Mouse (Mus musculus) adrenal gland, postnatal 36 days (tissue): Measurements from ENCODE around the gene 2310022B05Rik. TPM values are rescaled to one million over a fixed set of nuclear protein-coding genes. Genes with fewer than 3 reads are reported as not detected.

Experiments used
- DNase-seq, 2 experiments: peaks; one replicate each; pipeline ENCODE4 v3.0.0; 2021; ENCODE audit warnings: mixed read lengths in 1 of 2
- long read RNA-seq, 2 experiments: library from polyadenylated mRNA; stranded (forward); transcript quantifications; one replicate each; pipeline ENCODE4 v2.0.0; 2021; ENCODE audit warnings: borderline sequencing depth in 2 of 2
- total RNA-seq, 2 experiments: library from RNA; stranded (reverse); gene quantifications; 2 replicates each; pipeline ENCODE4 v1.2.3; 2021

Gene 2310022B05Rik
- total RNA-seq: 10 to 100 TPM; 38.9 to 47.8 TPM
- long read RNA-seq, experiment 1, transcript 2310022B05Rik-201 (4 exons, 3,307 nt): major isoform, 34 of 46 reads
- long read RNA-seq, experiment 1, partial matches to known transcripts: 1 of 46 reads
- long read RNA-seq, experiment 1, other reads (novel, unspliced or antisense): 11 of 46 reads
- long read RNA-seq, experiment 2, transcript 2310022B05Rik-201 (4 exons, 3,307 nt): major isoform, 23 of 26 reads
- long read RNA-seq, experiment 2, partial matches to known transcripts: 1 of 26 reads
- long read RNA-seq, experiment 2, other reads (novel, unspliced or antisense): 2 of 26 reads

DNA sequence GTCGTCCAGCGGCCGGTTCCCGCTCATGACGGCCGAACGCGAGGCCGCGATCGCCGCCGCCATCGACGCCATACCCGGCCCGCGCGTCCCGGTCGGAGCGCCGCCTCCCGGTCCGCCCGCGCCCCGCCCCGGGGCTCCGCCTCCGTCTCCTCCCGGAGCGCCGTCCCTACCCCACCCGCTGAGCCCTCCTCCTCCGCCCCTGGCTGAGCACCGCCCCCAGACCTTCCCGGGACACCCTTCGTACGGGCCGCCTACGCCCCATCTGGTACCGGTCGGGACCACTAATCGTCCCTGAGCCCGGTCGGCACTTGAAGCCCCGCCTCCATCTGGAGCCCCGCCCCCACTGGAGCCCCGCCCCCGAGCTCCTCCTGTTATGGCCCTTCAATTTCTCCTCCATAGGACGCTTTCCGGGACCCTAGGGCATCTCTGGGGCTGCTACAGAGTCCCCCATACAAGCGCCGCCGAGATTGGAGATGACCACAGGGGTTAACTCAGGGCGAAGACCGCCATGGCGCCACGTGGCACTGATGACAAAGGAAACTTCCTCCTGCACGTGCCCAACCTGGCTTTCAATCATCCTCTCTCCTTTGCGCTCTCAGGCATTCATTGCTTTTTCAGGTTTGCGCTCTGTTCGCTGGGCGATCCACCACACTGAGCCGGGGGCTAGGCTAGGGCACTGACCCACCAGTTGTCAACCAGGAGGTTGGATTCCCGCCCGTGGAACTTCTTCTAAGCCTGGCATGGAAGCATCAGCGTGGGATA is at the start of gene 2310022B05Rik:
Gene 2310022B05Rik (minus strand): TSS at position 258 of the 762 bp plus-strand sequence.
- DNase-seq: peak; percentile 92 to 96

DNA sequence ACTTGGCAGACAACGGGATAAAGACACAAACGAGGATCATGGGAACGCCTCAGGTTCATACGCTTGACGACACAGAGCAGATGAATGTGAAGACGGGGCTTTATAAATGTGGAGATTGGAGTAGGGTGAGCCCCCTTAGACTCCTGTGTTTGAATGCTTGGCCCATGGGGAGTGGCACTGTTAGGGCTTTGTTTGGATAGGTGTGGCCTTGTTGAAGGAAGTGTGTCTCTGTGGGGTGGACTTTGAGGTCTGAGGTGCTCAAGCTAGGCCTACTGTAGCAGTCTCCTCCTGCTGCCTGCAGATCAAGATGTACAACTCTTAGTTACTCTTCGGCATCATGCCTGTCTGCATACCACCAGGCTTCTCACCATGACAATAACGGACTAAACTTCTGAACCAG is 42.7 kb upstream of the 2310022B05Rik start:
- no peak for DNase-seq

DNA sequence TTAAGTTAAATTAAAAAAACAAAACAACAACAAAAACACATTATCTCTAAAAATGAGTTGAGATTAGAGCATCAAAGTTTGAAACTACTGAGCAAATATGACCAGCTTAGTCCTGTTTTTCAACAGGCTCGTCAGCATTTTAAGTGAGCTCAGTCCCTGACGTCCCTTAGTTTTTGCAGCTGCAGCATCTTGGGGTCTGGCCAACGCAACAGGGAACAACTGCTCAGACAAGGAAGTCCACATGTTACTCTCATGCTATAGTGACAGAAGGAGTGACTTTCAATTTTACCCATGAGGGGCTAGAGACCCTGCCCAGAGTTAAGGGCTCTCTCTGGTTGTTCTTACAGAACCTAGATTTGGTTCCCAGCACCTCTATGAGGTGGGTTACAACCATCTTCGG is 41.2 kb upstream of the 2310022B05Rik start:
- no peak for DNase-seq

DNA sequence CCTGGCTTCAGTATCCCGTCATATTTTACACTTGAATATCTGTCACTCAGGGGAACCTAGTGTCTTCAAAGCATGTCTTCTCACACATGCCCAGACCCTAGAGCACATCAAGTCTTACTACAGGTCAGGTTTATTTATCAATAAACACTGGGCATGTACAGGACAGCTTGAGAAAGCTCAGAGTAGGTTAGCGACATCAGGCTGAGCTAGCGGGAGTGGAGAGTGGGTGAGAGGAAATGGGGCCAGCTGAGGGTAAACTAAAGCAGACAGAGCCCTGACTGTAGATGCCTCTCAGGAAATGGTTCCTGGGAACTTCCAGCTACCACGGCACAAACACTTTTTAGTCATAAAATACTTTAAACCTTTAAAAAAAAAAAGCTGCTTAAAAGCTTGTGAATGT is 40.4 kb upstream of the 2310022B05Rik start:
- DNase-seq: no peak

DNA sequence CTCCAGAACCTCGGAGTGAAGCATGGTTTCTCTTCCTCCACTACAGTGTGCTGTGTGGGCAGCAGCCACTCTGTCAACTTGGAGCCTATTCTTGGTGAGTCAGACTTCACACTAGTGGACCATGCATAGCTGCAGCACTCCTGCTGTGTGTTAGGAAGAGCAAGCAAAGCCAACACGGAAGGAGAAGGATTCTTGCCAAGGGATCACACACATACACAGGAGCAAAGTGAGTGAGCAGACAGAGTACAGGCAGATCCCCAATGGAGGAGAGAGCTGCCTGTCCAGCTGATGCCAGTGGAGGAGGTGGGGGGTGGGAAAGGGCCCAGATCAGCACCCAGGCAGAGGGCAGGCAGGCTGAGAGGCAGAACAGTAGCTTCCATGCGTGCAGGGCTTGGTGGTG is 39.0 kb upstream of the 2310022B05Rik start:
- DNase-seq: no peak

DNA sequence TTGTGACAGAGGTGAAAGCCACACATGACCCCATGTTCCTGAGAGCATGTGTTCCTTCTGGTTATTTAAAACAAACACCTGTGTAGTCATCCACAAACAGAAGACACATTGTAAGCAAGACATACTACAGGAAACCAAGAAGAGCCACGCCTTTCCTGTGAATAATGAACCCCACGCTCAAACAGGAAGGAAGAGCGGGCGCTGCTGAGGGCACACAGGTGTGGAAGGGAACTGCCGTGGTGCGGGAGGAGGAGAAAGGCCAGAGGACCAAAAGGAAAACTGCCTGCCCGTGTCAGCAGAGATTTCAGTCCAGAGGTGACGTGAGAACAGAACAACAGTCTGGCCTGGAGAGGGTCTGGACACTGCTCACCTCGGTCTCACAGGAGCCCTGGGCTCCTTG is 37.9 kb upstream of the 2310022B05Rik start:
- no peak for DNase-seq

DNA sequence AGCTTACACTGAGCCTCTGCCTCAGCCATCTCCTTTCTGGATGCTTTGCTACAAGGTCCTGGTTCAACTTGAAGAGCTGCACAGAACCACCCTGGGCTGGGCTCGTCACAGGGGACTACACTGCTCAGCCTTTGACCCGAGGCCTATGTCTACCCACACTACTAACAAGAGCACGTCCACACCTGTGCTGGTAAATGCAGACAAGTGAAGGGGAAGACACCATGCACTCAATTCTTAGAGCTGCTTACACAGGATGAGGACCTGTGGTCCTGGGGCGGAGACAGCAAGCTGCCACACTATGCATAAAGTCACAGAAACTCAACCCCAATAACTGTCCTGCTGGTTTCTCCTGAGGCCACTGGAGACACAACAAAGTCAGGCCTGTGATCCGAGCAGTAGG is 37.1 kb upstream of the 2310022B05Rik start:
- no peak for DNase-seq

DNA sequence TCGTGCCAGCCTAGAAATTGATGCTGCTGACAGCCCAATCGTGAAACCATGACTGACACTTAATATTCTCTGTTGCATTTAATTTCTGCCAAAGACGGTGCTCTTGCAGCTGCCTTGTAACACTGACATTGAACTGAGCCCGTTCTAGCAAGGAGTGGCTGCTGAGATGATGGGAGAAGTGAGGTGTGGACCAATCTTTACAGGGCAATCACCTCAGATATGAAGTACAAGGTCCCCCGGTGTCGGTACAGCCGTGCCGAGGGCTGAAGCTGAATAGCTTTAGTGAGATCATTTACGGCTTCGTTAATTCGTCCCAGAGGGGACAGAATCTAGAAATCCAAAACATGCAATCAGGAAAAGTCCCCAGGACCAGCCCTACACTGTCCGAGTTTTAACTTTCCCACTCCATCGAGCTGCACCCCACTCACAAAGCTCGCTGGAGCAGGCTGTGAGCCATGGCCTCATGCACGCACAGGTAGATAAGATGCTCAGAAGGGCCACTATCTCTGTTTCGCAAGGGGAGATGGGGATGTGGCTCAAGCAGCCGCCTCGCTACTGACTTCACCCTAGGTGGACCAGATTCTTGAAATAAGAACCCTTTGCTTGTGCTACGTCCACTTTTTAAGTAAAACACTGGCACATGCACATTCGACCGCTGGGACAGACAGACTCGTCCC is 32.4 kb upstream of the 2310022B05Rik start:
- no peak for DNase-seq

DNA sequence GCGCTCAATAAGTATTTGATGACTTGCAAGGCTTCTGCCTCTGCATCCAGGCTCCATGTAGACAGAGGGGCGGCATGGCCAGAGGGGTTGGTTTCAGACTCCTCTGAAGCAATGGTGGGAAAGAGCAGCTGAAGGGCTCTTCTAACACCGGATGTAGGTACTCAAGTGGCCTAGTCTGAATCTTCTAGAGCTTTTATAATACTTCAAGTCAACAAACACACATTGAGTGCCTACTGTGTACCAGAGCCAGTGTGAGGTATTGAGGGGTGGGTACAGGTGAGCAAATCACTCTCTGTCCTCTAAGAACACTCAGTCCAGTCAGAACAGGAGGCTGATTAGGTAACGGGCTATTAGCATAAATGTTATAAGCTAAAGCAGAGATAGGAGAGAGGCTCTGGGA is 28.5 kb upstream of the 2310022B05Rik start:
- DNase-seq: no peak

DNA sequence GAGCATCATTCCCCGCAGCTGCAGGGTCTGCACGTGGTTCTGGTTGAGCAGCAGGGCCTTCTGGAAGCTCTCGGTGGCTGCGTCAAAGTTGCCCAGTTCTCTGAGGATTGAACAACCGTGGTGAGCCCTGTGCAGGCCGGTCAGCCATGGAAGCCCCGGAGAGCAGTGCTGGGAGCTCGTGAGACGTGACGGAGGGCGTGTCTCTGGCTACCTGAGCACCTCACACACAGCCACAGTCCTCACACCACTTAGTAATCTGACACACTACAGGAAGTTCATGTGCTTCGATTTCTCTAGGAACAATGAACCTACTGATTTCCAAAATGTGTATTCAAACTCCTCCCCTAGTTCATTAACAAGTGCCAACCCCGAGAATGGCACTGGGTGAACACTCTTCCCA is 25.7 kb upstream of the 2310022B05Rik start:
- DNase-seq: no peak

DNA sequence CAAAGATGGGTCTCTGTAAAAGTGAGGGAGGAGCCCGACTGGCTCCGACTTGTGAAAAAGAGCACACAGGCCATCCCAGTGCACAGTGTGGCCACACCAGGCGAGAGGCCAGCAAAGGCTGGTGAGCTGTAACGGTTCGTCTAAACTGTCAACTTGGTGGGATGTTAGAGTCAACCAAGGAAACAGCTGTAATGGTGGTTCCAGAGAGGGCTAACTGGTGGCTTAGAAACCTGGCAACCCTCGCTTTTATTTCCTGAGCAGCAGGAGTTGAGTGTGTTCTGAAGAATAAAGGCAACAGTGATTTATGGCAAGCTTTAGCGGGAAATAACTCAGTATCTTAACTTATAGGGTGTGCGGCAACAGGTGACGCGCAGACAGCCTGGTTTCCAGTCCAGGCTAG is 19.0 kb upstream of the 2310022B05Rik start:
- no peak for DNase-seq

DNA sequence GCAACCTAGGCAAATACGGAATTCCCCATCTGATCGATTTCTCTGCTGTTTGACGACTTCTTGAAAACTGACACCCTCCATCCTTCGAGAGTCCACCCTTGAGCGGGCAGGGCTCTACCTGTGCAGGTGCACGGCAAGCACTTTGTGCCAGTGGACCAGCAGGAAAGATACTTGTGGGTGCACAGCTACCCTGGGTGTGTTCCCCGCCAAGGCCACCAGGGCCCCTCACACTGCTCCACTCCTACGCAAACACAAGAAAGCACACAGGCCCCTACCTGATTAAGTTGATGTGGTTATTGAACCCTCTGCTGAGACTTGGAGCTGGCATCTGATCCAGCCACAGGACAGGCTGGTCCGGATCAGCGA is 18.6 kb upstream of the 2310022B05Rik start:
- no peak for DNase-seq

DNA sequence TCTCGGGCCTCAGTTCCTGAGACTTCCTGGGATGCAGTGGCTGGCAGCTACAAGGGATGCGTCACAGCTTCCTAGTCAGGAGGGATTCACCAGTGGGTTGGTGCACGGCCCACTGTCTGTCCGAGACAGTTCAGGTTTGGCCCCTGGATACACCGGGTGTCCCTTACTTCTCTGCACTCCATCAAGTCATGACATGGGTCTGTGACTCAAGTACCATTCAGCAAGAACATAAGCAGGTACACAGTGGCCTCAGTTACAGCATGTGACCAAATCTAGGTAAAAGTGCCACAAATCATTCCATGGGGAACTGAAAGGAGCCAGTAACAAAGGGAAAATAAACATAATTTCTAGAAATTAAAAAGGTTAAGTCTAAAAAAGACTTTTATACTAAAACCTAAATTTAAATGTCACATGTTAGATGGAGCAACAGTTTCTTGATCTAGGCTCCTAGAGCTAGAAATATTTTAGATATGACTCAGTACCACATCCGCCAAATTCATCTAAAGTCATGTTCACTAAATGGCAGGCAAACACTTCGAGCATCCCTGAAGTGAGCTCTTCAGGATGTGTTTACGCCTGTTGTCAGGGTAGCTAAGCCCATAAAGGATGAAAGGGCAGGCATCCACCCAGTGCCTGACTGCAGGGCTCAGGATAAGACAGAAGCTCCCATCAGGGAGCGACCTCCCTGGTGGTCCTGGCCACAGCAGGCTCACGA is 18.1 kb upstream of the 2310022B05Rik start:
- DNase-seq: no peak

DNA sequence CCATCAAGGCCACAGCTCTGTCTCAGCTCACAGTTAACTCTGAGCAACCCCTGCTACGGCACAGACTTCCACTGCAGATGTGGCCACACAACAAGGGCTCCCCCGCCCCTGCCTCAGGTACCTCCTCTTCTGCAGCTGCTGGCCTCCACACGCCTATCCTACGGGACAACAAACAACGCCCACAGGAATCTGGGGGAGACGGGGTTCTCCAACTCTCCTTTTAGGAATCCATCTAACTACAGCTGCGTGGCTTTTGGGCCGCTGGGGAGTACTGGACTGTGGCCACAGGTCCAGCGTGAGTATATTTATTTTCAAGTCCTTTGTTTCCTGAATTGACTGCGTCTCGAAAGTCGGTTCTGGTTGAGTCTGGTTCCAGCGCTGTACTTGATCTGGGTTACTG is 15.1 kb upstream of the 2310022B05Rik start:
- DNase-seq: no peak

DNA sequence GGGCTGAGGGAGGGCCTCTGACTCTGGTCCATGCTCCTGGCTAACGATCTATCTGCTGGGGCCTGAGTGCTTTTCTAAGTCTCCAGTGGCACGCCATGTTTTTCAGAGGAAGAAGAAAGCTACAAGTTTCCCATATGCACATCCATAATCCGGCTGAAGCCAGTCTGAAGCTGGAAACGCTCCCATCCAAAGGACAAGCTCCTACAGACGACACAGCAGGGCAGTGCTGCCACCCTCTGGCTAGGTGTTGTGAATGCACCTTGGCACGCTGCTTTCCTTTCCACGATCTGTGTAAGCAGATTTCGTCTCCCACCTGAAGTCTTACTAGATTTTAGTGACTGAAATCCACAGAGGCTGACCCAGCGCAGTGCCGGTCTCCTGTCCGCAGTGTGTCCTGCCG is 14.3 kb upstream of the 2310022B05Rik start:
- peak; percentile 82 to 86 for DNase-seq

DNA sequence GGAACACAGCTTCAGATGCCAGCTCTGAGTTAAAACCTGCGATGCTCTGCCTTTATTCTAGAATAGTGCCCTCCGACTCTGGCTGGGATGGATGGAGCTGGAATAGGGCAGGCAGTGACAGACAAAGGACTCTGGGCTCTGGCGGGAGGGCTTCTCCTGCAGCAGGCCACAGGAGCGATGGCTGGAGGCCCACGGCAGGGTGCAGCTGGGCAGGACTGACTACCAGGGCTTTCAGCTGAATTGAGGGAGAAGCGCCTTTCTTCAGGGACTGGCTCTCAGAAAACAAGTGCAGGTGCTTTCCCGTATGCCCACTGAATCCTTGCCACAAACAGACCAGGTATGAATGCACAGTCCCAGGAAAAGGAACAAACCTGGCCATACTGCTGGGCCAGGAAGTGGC is 13.9 kb upstream of the 2310022B05Rik start:
- DNase-seq: no peak

DNA sequence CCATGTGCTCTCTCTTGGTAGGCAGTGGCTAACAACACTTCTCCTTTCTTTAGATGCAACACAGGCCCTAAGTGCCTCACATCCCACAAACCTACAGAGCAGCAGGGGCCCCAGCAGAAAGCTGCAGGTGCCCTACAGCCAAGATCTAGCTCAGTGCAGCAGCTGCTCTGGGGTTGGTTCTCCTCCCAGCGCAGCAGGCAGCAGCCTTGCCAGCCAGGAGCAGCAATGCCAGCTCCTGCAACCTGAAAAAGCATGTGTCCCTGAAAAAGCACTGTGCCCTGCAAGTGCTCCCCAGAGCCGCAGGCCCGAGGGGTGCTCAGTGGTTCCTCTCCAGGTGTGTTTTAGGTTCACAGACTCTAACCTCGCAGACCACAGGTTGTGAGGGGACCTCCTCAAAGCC is 13.5 kb upstream of the 2310022B05Rik start:
- no peak for DNase-seq

DNA sequence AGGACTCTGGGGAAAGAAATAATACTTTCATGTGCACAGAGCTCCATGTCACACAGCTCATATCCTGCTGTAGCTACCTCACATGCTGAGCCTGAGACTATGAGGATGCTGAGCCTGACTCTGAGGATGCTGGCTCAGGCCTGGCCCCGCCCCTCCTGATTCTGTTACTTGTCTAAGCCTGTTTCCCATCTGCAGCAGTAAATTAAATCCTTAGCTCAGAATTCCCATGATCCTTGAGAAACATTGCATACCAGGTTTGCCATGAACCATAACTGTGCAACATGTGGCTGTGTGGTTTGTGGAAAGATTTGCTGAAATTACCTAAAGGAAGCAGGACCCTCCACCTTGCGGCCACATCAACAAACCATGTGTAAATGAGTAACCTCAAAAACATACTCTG is 9.2 kb upstream of the 2310022B05Rik start:
- no peak for DNase-seq

DNA sequence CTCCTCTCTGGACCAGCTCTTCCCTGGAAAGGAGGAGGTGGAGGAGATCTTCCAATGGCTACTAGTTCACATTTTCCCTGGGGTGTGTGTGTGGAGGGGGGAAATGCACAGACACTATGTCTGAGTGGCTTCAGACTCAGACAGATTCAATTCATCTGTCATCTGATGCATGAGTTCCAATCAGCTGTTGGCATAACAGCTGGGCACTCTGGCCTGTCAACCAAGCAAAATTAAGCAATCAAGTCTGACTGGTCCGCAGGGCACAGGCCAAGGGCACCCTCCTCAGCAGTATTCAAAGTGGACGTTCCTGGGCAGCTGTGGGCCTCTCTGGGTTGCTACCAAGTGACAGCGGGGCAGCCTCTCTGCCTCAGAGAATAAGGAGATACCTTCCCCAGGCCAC is 5.6 kb upstream of the 2310022B05Rik start:
- DNase-seq: peak; percentile 64 to 73

DNA sequence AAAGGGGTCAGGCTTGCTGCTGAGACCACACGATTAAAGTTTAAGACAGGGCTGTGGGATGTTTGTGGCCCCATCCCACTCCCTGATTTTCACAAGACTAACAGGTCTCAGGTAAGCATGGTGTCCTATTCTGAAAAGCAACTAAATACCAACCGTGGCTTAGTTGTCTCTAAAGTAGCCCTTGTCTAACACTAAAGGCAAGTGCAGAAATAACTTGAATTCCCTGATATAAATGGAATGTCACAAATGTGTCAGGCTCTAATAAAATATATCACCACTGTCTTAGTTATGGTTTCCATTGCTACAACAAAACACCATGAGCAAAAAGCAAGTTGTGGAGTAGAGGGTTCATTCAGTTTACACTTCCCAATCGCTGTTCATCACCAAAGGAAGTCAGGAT is 1.2 kb upstream of the 2310022B05Rik start:
- DNase-seq: no peak

DNA sequence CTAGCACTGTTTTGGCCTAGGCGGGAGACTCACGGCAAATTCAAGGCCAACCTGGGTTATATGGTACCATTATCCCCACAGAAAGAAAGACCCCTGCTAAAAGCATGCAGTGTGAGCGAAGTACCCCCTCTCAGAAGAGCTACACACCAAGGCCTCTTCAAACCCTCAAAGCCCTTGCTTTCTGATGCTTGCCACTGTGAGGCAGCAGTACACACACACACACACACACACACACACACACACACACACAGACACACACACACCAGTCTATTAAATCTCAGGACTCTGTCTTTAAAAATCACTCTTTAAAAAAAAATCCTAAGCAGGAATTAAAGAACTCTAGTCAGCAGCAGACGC is 683 bp upstream of the 2310022B05Rik start:
- no peak for DNase-seq

DNA sequence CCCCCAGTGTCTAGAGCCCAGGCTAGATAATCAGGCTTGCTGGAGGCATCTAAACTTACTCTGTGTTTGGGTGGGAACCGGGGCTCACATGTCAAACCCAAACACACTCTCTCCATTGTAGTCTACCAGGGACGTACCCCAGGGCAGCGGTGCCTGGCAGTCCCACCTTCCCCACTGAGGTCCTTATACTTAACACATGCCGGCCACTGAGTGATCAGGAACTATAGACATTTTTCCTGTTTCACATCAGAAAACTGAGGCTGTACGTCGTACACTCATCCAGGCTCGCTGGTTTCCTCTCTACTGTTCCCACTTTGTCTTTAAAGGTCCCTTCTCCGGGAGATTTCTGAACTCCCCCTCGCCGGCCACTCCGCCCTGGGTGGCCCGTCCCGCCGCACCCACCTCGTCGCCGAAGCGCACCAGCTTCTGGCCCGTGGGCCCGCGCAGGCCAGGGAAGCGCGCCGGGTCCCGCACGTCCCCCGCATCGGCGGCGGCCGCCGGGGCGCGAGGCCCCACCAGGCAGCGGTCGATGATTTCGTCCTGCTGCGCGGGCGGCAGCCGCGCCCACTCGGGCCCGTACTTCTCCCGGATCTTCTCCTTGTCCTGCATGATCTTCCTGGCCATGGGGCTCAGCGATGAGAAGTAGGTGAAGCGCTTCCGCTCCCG is 590 bp downstream of the 2310022B05Rik start:
- no peak for DNase-seq
